Mouse (Mus musculus): ENCODE results near the gene Gm28372.

Gene Gm28372

GRCm38 (mm10) chr2:130450434-130450796, 45.4 kb downstream of the Gm28372 start:
- intact Hi-C loops (cut with DNase I), result loop anchor here (5.0 kb wide), 1 partner anchor 47 kb away; no protein-coding TSS in a partner anchor

GRCm38 (mm10) chr2:130451086-130451726, 46.2 kb downstream of the Gm28372 start:
- intact Hi-C loops (cut with DNase I), result loop anchor here (5.0 kb wide), 1 partner anchor 46 kb away; no protein-coding TSS in a partner anchor

- intact Hi-C loops (cut with DNase I), result loop anchor here (5.0 kb wide), 1 partner anchor 46 kb away; no protein-coding TSS in a partner anchor
Observed at GRCm38 (mm10) chr2:130451727-130452090, 46.7 kb downstream of the Gm28372 start.

- intact Hi-C loops (cut with DNase I), result loop anchor here (5.0 kb wide), 1 partner anchor 45 kb away; no protein-coding TSS in a partner anchor
Observed at GRCm38 (mm10) chr2:130452266-130452665, 47.2 kb downstream of the Gm28372 start.

- intact Hi-C loops (cut with DNase I), result loop anchor here (5.0 kb wide), 1 partner anchor 44 kb away; no protein-coding TSS in a partner anchor
Observed at GRCm38 (mm10) chr2:130453421-130453820, 48.4 kb downstream of the Gm28372 start.

GRCm38 (mm10) chr2:130454748-130455370, 49.8 kb downstream of the Gm28372 start:
- intact Hi-C loops (cut with DNase I), result loop anchor here (5.0 kb wide), 1 partner anchor 42 kb away; no protein-coding TSS in a partner anchor
